Mouse (Mus musculus) kidney, postnatal 14 days (tissue): ENCODE results near the gene Il19.

Experiments
- DNase-seq: peaks from one replicate; pipeline ENCODE4 v3.0.0; 2022; ENCODE audit warnings: mixed read lengths

Il19 gene

GRCm38 (mm10) chr1:130940065-130940687 is at the start of gene Il19:
Gene Il19 (minus strand): TSS chr1:130940115.
- no peak for DNase-seq

GRCm38 (mm10) chr1:130989331-130989730 is 49.4 kb upstream of the Il19 start:
- no peak for DNase-seq

GRCm38 (mm10) chr1:130987418-130987817 is 47.5 kb upstream of the Il19 start:
- no peak for DNase-seq

- DNase-seq, result no peak
These were observed 47.1 kb upstream of the Il19 start for GRCm38 (mm10) chr1:130987001-130987400.

GRCm38 (mm10) chr1:130984441-130984840 is 44.5 kb upstream of the Il19 start:
- no peak for DNase-seq

DNA sequence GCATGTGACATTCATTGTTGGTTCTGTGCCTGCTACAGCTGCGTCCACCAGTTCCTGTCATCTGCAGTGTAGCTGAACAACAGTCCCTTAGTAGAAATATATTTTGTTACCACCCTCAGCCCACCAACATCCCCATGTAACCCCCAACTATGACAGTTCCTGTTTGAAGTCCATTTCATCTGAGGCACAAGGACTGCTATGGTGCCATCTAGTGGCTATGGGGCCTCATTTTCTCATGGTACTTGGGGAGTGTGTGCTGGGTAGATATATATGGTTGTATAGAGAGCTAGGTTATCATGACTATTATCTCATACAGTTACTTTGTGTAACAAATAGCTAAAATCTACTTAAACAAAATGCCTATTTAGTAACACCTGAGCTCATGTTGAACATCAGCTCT is 39.5 kb upstream of the Il19 start:
- peak; percentile 43 for DNase-seq

DNA sequence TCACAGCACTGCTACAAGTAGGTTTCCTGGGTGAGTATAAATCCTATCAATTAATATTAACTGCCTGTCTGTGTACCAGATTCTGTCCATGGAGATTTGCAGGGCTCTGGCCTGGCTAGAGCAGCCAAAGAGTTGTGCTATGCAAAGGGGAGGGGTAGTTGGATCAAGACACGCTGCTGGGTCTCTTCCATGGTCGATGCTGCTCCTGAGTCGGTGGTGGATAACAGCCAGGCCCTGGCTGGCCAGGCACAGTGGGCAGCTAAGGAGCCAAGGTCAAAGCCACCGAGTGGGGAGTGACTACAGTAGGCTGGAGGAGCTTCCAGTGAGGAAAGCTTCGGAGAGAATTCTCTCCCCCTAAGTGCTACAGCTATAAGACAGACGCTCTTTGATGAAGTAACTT is 24.0 kb upstream of the Il19 start:
- DNase-seq, result no peak

DNA sequence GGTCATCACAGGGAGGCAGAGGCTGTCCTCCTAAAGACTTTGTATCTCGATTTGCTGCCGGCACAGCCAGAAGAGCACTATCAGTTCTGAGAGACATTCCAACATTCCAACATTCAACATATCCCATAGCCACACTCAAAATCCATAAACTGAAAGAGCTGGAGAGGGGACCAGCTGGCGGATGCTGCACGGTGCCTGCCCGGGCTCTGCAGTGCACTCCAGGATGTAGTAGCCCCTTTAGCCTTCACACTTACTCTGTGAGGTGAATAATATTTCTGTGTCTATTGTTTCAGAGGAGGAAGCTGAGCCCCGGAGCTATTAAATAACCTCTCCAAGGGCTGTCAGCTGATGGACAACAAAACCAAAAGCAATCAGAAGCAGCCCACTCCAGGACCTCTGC is 7.0 kb upstream of the Il19 start:
- no peak for DNase-seq

DNA sequence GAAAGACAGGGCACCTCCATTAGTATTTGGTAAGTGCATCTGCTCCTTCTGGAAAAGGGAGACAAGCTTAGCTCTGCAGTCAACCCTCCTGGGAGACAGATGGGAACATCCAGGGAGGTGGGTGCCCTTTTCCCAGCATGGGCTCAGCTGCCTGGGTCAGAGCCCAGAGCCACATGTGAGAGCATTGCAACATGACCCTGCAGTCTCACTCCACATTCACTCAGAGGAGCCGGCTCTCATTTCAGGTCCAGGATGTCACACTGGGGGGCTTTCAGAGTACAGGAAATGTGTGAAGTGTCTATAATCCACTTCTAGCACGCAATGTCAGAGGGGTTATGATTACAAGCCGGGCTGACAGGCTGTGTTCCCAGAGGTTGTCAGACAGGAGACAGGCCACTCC is 1.9 kb upstream of the Il19 start:
- DNase-seq, result no peak

DNA sequence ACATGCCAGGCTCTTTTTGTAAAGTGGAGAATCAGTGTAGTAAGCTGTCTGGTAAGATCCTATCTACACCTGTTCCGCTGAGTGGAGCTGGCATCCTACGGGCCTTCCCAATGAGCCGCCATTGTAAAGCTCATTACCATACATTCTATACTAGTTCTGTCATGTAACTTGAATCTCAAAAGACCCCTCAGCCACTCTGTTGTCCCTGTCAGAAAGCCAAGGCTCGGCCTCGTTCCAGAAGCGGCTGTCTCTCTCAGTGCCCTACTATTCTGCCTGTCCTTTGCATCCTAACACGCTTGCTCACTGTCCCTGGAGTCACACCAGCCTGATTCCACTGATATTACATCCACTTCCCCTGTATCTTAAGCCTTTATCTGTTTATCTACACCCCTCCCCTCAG is 1.7 kb downstream of the Il19 start:
- DNase-seq, result no peak

GRCm38 (mm10) chr1:130937170-130937569 is 2.7 kb downstream of the Il19 start:
- DNase-seq, result no peak

GRCm38 (mm10) chr1:130936351-130936750 is 3.6 kb downstream of the Il19 start:
- DNase-seq, result no peak

- DNase-seq, result no peak
These were observed 13.4 kb downstream of the Il19 start for GRCm38 (mm10) chr1:130926484-130926883.

- DNase-seq, result no peak
These were observed 21.5 kb downstream of the Il19 start for GRCm38 (mm10) chr1:130918323-130918980.

GRCm38 (mm10) chr1:130911401-130912010 is 28.4 kb downstream of the Il19 start, which contains the start of gene Il20:
Gene Il20 (minus strand): TSS chr1:130911451.
- no peak for DNase-seq

DNA sequence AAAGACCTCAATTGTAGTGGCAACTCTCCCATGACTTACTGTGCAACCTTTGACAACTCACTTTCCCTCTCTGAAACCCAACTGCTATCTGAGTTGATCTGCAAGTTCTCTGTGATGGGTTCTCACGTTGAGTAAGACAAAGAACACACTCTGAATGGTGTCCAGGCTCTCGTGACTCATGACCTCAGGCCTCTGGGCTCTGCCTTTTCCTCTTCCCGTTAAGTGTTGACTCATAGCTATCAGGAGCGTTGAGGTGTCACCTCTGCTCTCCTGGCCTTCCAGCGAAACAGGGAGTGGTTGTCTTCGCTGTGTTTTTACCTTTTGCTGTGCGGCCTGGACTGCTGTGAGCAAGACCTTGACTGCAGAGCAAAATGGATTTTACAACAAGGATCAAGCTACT is 37.4 kb downstream of the Il19 start:
- DNase-seq, result no peak

DNA sequence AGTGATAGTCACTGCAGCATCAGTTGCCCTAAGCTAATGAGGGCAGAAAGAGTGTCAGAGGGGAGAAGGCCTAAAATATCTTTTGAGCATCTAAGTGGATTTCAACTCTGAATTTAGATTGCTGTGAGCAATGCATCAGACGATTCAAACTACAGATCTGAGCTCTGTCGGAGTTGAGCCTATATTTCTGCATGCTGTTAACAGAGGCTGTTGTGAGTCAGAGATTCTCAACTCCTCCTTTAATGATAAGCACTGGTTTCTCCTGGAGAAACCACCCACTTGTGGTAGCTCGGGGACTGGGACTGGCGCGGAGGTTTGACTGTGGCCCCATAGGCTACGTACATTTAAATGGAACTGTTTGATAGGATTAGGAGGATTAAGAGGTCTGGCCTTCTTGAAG is 45.4 kb downstream of the Il19 start:
- no peak for DNase-seq

DNA sequence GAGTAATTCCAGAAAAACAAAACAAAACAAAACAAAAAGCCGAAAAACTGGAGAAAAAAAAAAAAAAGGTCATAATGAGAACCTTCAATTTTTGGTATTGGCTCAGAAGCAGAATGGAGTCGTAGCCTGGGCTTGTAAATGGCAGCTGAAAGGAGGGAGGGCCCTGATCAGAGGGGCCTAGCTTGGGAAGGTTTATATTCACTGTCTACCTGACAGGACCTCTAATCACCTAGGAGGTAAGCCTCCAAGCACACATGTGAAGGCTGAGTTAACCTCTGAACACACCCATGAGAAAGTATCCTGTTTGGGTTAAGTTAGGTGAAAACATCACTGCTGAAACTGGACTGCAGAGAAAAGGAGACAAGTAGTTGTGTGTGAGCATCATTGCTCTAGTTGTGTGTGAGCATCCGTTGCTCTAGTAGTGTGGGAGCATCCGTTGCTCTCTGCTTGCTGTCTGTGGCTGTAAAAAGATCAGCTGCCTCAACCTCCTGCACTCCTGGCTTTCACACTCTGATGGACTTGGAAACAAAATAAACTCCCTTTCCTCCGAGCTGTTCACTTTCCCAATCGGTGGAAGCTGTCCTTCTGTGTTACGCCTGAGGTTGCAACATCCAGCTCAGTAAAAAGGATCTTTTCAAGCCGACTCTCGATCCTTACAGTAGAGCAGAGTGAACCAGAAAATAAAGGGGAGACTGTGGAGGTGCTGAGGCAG is 46.4 kb downstream of the Il19 start:
- DNase-seq, result no peak

DNA sequence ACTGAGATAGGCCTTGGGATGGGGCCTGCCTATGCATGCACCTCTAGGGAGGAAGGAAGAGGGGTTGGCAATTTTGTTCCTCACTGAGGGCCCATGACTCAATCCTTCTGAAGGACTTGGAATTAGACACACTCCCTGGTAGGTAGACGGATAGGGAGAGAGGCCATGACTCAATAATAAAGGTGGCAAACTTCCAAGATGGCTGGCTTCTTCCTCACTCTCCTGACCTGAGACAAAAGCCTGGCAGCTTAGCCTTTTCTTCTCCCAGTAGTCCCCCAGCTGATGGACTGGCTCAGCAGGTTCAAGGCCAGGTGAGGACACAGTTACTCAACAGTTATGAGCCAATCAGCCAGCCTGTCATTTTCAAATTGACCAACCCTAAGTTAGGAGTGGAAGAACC is 47.5 kb downstream of the Il19 start:
- DNase-seq, result no peak

DNA sequence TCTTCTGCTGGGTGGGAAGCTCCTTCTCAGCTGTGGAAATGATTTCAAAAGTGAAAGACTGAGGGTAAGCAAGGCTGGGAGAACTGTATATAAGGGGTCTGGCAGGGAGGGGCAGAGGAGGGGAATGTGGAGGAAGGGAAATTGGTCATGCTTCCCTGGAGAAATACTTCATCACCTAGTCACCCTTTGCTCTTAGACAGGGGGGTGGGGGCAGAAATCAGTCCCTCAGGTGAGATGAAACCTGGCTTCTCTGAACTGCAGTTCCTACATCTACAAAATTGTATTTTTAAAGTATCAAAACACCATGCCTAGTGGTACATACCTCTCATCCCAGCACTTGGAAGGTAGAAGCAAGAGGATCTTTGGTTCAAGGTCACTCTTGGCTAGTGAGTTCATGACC is 52.6 kb downstream of the Il19 start, which contains the start of gene Il24:
Gene Il24 (minus strand): TSS at position 101 of the 400 bp plus-strand sequence.
- DNase-seq, result no peak

DNA sequence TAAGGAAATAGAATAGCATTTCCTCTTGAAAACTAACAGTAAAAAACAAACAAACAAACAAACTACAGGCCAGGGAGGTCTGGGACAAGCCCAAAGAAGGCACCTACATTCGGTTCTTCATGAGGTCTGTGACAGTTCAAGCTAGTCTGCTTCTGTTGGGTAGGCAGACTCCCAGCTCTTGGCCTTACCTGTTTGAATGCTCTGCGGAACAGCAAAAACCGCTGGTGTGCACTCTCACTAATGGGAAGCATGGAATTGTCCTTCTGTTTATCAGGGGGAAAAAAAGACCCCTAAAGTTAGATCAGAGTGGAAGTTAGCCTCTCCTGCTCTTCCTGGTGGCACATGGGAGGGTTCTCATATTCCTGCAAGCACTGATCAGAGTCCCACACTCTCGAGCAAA is 56.8 kb downstream of the Il19 start:
- DNase-seq, result no peak
